Mouse (Mus musculus): ENCODE measurements around the gene Wdr41.

DNA sequence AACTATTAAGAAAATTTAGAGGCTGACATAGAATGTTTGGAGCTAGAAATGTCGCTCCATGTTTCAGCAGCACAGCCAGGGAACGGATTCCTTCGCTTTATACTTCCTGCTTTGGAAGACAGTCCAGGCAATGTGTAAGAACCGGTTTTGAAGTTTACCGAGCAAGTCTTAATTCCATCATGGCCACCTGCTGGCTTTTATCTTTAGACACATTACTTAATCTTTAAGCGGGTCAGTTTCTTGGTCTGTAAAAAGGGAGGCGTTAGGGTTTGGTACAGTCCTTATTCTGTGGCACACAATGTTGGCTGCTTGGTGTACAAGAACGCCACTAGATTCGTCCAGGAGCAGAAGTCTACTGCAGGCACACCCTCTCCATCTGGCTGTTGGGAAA is 321 bp upstream of the Wdr41 start:
- TF ChIP-seq CTCF (IDR thresholded peaks at IDR 0.05): no peak
- TF ChIP-seq EP300 (IDR thresholded peaks at IDR 0.05): no peak
